Mouse (Mus musculus) cortical plate, adult 2 months (tissue): ENCODE data around the gene Sgca. TPM values are rescaled to one million over a fixed set of nuclear protein-coding genes. Genes with fewer than 3 reads are reported as not detected.
A peak's percentile ranks its signal among the peaks of the same experiment; 100 is the strongest.
"Not testable (repeated sequence)": the region's sequence is repeated elsewhere in the genome, so short reads cannot be mapped to it uniquely, and the experiment has no call there.

Source experiments
- H3K27ac ChIP-seq: fragments of 200-500 bp; 2 replicates; pipeline ENCODE4 v1.5.1; 2012; ENCODE audit warnings: low read length, control low read depth, inconsistent platforms; ENCODE audit not compliant: insufficient read depth
- H3K4me1 ChIP-seq: fragments of 200-500 bp; 2 replicates; pipeline ENCODE4 v1.6.1; 2011; ENCODE audit warnings: low read length; ENCODE audit not compliant: control insufficient read depth, insufficient read depth
- H3K4me3 ChIP-seq: fragments of 200-500 bp; 2 replicates; pipeline ENCODE4 v1.5.1; 2011; ENCODE audit warnings: mild to moderate bottlenecking, low read length, control low read depth; ENCODE audit not compliant: insufficient read depth
- CTCF ChIP-seq: fragments of 200-500 bp; IDR thresholded peaks from 2 replicates; pipeline ENCODE4 v1.5.1; 2011; ENCODE audit warnings: mild to moderate bottlenecking, control low read depth, low read length; ENCODE audit not compliant: insufficient read depth; ENCODE audit errors: extremely low read depth
- POLR2A ChIP-seq: fragments of 200-500 bp; IDR thresholded peaks from 2 replicates; pipeline ENCODE4 v1.6.1; 2011; ENCODE audit warnings: mild to moderate bottlenecking, low read length, control low read depth; ENCODE audit not compliant: insufficient read depth; ENCODE audit errors: extremely low read depth
- polyA plus RNA-seq: library from polyadenylated mRNA; depleted of rRNA; stranded (reverse); fragments of >200 nt; gene quantifications from 2 replicates; pipeline ENCODE4 v1.2.3, GENCODE M21; 2012; rRNA removed

Gene Sgca
- 1.6 and 1.8 TPM in 2 replicates for polyA plus RNA-seq

DNA sequence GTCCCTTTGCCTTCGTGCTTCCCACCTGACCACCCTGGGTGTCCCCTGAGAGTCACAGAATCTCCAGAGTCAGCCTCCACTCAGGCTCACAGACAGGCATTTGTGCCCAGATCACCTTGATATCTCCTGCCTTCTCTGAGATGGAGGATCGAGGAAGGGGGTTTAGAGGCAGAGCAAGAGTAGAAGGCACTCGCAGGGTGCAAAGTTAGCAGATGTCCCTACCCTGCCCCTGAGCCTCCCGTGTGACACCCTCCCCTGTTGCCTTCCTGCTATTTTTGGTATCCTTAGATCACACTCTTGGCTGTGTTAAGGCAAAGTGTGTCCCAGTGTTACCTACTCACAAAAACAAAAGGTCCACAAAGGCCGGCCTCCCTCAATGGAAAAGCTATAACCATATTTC lies at the start of gene Sgca:
Sgca (minus strand) TSS at position 129 of the 400 bp plus-strand sequence.
- H3K4me1 ChIP-seq, result no peaks in the 10 kb centered on the region
- TF ChIP-seq CTCF, result no peak
- TF ChIP-seq POLR2A, result no peak

DNA sequence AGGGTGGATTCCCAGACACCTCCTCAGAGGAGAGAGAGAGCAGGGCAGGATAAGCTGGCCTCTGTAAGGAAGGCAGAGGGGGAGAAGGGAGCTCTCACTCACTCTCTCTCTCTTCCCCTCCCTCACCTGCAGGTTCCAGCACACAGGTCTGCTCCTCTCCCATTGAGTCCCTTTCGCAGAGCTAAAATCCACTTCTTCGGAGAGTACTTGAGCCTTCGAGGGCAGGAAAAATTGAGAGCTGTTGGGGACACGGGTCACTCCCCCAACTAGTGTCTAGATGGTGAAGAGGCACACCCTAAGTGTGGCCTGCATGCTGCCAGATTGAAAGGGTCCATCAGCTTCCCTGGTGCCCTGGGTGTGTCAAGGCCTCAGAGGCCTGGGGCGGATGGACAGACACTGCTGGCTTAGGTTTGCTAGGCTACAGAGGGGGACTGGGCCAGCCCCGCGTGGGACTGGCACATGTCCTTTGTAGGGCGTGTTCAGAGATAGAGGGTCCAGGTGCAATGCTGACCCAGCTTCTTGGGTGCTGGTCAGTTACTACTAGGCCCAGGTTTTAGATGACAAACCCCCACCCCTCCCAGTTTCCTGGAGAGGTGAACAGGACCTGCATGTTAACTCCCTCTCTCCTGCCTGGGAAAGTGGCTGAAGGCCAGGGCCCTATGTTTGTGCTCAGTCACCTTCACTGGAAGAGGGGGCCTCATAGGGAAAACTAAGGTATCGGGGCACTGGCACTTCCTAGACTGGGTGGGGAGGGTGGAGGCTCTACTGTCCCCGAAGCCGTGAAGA lies 49.3 kb upstream of the Sgca start:
- Histone ChIP-seq H3K4me1 (no peaks in the 10 kb centered on the region; the same call in 1 of the 2 replicates), H3K27ac (no peak overlapping the region), H3K4me3 (no peak overlapping the region)
- no peak for TF ChIP-seq CTCF
- no peak for TF ChIP-seq POLR2A

More for the DNA sequence above, at the start of gene Sgca:
- H3K27ac ChIP-seq, result no peak within 1 kb of the TSS
- H3K4me3 ChIP-seq, result no peak within 1 kb of the TSS

DNA sequence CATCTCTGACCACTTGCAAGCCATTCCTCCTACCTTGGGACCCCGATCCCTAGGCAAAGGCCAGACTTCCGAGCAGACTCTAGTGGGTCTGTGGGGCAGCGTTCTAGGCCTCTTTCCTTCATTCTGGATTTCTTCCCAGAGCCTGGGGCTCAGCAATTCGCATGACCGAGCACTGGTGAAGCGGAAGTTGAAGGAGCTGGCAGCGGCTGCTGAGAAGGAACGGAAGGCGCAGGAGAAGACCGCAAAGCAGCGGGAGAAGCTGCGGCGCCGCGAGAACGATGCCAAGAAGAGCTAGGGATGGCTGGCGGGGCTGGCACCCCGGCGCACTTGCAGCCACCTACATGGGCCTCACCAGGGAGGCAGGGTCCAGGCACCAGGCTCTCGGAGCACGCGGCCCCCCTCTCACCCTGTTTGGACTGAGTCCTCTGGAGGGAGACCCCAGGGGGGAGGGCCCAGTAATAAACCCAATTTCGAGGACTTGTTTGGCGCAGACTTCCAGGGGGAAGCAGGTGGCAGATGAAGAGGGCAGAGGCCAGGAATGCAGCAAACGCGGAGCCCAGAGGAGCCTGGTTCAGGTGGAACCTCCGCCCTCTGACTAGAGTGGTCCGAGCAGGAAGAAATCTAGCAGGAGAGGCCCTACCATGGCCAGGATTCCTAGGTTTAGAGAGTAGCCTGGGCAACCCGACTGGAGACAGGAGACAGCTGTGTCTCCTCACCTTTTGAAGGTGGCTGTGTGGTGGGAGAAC lies 48.5 kb upstream of the Sgca start:
- no peak overlapping the region for H3K27ac ChIP-seq
- TF ChIP-seq POLR2A, result no peak
- no peak for TF ChIP-seq CTCF
- no peaks in the 10 kb centered on the region; the same call in 1 of the 2 replicates for H3K4me1 ChIP-seq
- H3K4me3 ChIP-seq, result no peak overlapping the region

DNA sequence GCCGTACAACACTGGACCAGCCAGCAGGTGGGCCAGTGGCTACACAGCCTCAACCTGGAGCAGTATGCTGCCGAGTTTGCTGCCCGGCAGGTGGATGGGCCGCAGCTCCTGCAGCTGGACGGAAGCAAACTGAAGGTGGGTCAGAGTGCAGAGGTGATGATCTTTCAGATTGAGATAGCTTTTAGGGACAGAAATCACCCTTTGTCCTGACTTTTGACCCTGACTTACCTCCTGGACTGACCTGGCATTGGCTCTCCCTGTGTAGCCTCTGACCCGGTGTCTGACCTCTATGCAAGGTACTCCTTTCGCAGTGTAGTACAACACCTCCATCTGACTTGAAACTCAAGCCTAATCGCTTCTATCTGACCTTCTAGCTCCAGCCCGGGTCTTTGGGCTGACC lies 47.4 kb upstream of the Sgca start:
- Histone ChIP-seq H3K4me1 (no peaks in the 10 kb centered on the region; the same call in 1 of the 2 replicates), H3K27ac (no peak overlapping the region)

DNA sequence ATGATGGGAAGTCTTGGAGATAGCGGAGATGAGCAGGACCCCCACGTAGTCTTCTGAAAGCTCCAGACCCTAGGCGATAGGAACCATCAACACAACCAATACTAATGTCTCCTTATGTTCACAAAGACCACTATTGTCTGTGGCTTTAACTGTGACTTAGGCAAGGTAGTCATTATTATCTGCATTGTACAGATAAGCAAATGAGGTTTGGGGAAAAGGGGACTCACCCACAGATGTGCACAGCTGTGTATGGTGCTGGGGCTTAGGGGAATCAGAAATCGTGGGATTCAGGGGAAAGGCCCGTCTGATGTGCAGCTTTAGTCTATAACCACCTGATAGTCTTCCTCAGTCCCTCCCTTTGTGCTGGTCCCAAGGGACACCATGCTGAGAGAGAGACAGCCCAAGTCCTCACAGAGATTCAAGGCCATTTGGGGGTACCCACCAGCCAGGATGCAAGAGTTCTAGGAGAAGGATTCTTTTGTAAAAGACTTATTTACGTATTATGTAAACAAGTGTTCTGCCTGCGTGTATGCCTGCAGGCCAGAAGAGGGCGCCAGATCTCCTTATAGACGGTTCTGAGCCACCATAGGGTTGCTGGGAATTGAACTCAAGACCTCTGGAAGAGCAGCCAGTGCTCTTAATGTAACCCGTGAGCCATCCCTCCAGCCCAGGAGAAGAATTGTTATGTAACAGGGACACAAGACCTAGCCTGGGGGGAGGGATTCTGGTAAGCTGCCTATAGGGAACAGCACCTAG lies 46.3 kb upstream of the Sgca start:
- H3K4me3 ChIP-seq, result no peak overlapping the region
- H3K4me1 ChIP-seq, result no peaks in the 10 kb centered on the region; the same call in 1 of the 2 replicates
- TF ChIP-seq CTCF (peak; percentile 28; the same call in 1 of the 2 replicates), POLR2A (no peak)
- H3K27ac ChIP-seq, result no peak overlapping the region

More for the DNA sequence above, 47.4 kb upstream of the Sgca start:
- TF ChIP-seq POLR2A (no peak), CTCF (no peak)
- no peak overlapping the region for H3K4me3 ChIP-seq

DNA sequence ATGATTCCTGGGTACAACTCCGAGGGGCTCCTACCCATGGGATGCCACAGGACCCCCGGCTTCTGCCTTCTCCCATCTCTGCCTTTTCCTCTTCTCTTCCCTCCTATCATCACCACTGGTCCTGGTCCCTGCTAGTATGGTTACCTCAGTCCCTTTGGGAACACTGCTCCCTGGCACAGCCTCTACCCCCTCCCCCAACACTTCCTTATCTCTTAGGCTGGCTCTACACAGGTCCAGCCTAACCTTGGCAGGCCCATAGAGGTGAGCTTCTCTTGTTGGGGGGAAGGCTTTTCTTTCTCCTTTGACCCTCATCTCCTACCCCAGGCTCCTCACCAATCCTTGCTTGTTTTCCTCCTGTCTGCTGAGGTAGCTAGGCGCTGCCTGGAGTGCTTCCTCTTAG lies 39.4 kb upstream of the Sgca start:
- no peak for TF ChIP-seq POLR2A
- TF ChIP-seq CTCF, result no peak
- H3K4me1 ChIP-seq, result 0 out of 2 replicates have a peak, but pooled peaks cover 1% of the 10 kb centered on the region
- no peak overlapping the region for H3K27ac ChIP-seq
- no peak overlapping the region for H3K4me3 ChIP-seq

DNA sequence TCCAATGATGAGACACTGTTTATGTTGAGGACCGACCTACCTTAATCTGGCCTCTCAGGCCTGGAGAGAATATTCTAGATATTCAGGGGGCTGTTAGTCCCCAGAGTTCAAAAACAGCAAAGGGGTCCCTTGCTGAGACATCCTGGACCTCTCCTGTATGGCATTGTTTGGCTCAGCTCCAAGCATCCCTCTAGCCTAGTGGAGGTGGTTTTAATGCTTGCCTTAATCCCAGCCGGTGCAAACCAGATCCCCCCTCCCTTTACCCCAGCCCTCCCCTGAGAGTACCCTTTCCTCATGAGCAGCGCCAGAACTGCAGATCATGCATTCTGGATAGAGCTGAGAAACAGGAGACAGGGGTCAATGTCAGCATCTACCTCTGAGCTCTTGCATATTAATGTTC lies 36.4 kb upstream of the Sgca start:
- no peak for TF ChIP-seq POLR2A
- TF ChIP-seq CTCF, result no peak

DNA sequence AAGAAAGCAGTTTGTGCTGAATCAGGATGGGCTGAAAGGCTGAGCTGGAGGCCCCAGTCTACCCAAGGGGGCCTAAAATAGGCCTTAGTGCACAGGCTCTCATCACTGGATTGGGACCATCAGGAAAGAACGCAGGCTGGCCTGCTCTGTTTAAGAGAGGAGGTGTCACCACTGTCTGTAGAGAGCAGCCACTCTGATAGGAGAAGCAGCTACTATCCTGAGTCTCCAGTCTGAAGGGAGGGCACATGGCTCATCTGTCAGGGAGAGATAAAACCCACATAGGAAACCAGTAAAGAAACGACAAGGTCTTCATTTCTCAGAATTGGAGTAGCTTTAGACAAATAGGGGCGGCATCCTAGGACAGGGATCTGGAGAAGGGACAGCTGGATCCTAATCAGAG lies 35.9 kb upstream of the Sgca start:
- TF ChIP-seq POLR2A (no peak), CTCF (no peak)
- Histone ChIP-seq H3K4me1 (0 out of 2 replicates have a peak, but pooled peaks cover 1% of the 10 kb centered on the region), H3K4me3 (no peak overlapping the region), H3K27ac (no peak overlapping the region)

More for the DNA sequence above, 36.4 kb upstream of the Sgca start:
- Histone ChIP-seq H3K4me1 (0 out of 2 replicates have a peak, but pooled peaks cover 1% of the 10 kb centered on the region), H3K27ac (no peak overlapping the region), H3K4me3 (no peak overlapping the region)

DNA sequence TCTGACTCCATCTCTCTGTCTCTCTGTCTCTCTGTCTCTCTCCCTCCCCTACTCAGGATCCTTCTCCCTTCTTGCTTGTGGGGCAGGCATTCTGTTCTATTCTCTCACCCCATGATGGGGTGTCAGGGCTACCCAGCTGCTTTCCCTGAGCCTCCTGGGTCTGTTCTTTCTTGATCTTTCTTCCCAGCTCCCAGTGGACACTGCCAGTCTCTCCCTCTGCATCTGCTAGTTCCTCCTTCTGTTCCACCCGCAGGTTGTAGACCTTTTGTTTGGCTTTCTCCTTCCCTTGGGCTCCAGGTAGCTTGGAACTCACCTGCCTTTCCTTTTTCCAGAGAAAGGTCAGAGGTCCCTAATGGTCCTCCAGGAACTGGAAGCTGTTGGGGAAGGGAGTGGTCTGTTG lies 35.3 kb upstream of the Sgca start:
- Histone ChIP-seq H3K4me1 (peaks cover 4% of the 10 kb centered on the region; the same call in 1 of the 2 replicates), H3K27ac (no peak overlapping the region), H3K4me3 (peak overlapping the region; percentile 50)
- TF ChIP-seq POLR2A, result no peak
- TF ChIP-seq CTCF, result no peak

DNA sequence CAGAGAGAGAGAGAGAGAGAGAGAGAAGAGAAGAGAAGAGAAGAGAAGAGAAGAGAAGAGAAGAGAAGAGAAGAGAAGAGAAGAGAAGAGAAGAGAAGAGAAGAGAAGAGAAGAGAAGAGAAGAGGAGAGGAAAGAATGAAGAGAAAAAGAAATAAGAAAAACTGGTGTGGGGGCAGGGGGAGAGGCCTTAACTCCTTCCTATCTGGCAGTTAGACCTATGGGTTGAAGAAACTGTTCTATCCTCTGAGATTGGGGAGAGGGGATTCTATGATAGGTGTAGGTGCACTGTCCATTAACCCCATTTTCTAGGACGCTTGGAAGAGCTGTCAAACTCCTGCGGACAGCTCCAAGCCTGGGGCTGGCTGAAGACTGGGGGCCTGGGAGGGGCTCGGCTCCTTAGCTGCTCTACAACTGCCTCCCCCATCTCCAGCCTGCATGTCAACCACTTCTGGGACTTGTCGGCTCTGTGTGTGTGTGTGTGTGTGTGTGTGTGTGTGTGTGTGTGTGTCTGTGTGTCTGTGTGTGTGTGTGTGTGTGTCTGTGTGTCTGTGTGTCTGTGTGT lies 34.8 kb upstream of the Sgca start:
- H3K4me3 ChIP-seq, result peak overlapping the region; percentile 50
- H3K27ac ChIP-seq, H3K4me1 ChIP-seq: not testable (repeated sequence)
